Mouse (Mus musculus) spleen, postnatal 14 days (tissue): Measurements from ENCODE around the gene Rarb.

ENCODE experiments used
- DNase-seq, 2 experiments: peaks; one replicate each; pipeline ENCODE4 v3.0.0; 2021 to 2022; ENCODE audit warnings: low spot score in 2 of 2

The Rarb gene

GRCm38 (mm10) chr14:16735331-16736012 is 83.5 kb downstream of the Rarb start:
- DNase-seq: no peak

GRCm38 (mm10) chr14:16733595-16734298 is 85.2 kb downstream of the Rarb start:
- no peak for DNase-seq

GRCm38 (mm10) chr14:16732054-16732453 is 86.9 kb downstream of the Rarb start:
- no peak for DNase-seq

- DNase-seq: no peak
Measured at GRCm38 (mm10) chr14:16728175-16728838, 90.6 kb downstream of the Rarb start.

- no peak for DNase-seq
Measured at GRCm38 (mm10) chr14:16723991-16724390, 95.0 kb downstream of the Rarb start.

GRCm38 (mm10) chr14:16717821-16718220 is 101.1 kb downstream of the Rarb start:
- DNase-seq: no peak

- no peak for DNase-seq
Measured at GRCm38 (mm10) chr14:16714344-16714955, 104.5 kb downstream of the Rarb start.

GRCm38 (mm10) chr14:16713773-16714172 is 105.2 kb downstream of the Rarb start:
- DNase-seq: no peak

- DNase-seq: no peak
Measured at GRCm38 (mm10) chr14:16699228-16699627, 119.7 kb downstream of the Rarb start.

- DNase-seq: no peak
Measured at GRCm38 (mm10) chr14:16695453-16696120, 123.4 kb downstream of the Rarb start.

- DNase-seq: no peak
Measured at GRCm38 (mm10) chr14:16678335-16678734, 140.6 kb downstream of the Rarb start.

GRCm38 (mm10) chr14:16677081-16677480 is 141.9 kb downstream of the Rarb start:
- DNase-seq: no peak

GRCm38 (mm10) chr14:16670571-16670970 is 148.4 kb downstream of the Rarb start:
- no peak for DNase-seq

- DNase-seq: no peak
Measured at GRCm38 (mm10) chr14:16639153-16639943, 179.6 kb downstream of the Rarb start.

- no peak for DNase-seq
Measured at GRCm38 (mm10) chr14:16613975-16614374, 205.0 kb downstream of the Rarb start.

GRCm38 (mm10) chr14:16605480-16605879 is 213.5 kb downstream of the Rarb start:
- no peak for DNase-seq

GRCm38 (mm10) chr14:16604469-16605064 is 214.4 kb downstream of the Rarb start:
- no peak for DNase-seq

GRCm38 (mm10) chr14:16603040-16603590 is 215.8 kb downstream of the Rarb start:
- DNase-seq: no peak

GRCm38 (mm10) chr14:16599224-16599623 is 219.7 kb downstream of the Rarb start:
- DNase-seq: no peak

- DNase-seq: no peak
Measured at GRCm38 (mm10) chr14:16598074-16598501, 220.9 kb downstream of the Rarb start.
